Mouse (Mus musculus) thymus, postnatal 0 days (tissue): ENCODE data around the gene Vti1b. TPM values are rescaled to one million over a fixed set of nuclear protein-coding genes. Genes with fewer than 3 reads are reported as not detected.

Experiments used
- DNase-seq: peaks from one replicate; pipeline ENCODE4 v3.0.0-alpha.2; 2015; ENCODE audit warnings: low spot score
- polyA plus RNA-seq: library from polyadenylated mRNA; unstranded; fragments of >200 nt; fragmentation: Nextera tagmentation; extraction: Ambion mirVana; gene quantifications from 2 replicates; pipeline ENCODE4 v1.2.1, GENCODE M21; 2015

The Vti1b gene
- polyA plus RNA-seq, 1 experiment from 2014 or later: 90.8 TPM

GRCm38 (mm10) chr12:79138999-79139398 is 33.5 kb downstream of the Vti1b start:
- DNase-seq: no peak

DNA sequence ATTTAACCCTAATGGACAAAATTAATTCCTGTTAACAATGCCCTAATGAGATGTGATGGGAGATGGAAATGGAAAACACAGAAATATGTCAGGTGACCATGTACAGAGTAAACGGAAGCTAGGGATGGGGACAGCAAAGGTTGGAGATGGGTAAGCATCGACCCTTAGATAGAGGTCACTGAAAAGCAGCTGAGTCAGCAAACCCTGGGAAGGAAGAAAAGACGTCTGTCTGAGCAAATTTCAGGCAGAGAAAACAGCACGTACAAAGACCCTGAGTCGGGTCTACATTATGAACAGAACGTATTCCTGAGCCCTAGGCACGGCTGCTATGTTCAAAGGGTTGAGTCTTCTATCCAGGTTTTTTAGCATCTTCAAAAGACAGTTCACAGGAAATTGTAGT is 35.5 kb downstream of the Vti1b start:
- DNase-seq: no peak

GRCm38 (mm10) chr12:79135105-79135504 is 37.4 kb downstream of the Vti1b start:
- no peak for DNase-seq

GRCm38 (mm10) chr12:79134676-79135075 is 37.8 kb downstream of the Vti1b start:
- DNase-seq: no peak

- DNase-seq: no peak
These were observed 40.6 kb downstream of the Vti1b start for GRCm38 (mm10) chr12:79131706-79132460.

DNA sequence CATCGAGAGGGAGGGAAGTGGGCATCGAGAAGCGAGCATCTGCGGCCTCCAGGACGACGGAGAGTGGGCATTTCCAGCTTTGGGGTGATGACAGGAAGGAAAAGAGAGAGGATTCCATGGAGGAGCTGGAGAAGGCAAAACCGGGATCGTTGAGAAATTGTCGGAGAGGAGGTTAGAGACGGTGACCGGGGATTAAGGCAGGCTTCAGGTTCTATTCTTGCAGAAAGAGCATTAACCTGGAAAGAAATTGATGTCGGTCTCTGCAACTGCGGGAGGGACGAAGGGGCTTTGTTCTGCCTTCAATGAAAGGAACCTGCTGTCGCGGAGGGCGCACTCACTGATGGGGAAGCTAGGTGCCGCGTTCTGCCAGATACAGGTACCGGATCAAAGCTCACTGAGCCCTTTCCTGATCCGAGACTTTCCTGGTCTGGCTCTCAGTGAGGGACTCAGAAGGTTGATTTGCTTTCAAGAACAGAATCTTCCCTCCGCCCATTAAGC is 41.2 kb downstream of the Vti1b start:
- DNase-seq: peak; percentile 5

GRCm38 (mm10) chr12:79130299-79131177 is 41.9 kb downstream of the Vti1b start, which contains the start of gene Arg2:
Gene Arg2 (plus strand): TSS chr12:79130777.
- DNase-seq: peak; percentile 82

DNA sequence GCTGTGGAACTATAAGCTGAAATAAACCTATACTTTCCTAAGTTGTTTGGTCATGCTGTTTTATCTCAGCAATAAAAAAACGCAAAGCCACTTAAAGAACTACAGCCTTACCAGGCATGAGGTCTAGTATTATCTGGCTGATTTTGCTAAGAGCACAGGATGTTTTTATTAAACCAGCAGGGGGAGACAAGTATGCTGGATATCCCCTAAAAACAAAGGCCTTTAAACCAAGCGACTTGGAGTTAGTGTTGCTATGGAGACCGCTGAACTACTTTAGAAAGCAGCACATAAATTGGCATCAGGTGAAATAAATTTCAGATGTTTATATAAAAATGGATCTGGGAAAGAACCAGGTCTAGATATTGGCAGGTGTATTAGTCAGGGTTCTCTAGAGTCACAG is 49.6 kb downstream of the Vti1b start:
- peak; percentile 8 for DNase-seq

GRCm38 (mm10) chr12:79118991-79119390 is 53.5 kb downstream of the Vti1b start:
- no peak for DNase-seq

Other genes with a start within 250 kb of the Vti1b start
- gene Tmem229b, start 165.0 kb downstream of the Vti1b start, polyA plus RNA-seq: 27.5 and 27.7 TPM in 2 replicates
- 0.33 and 0.46 TPM in 2 replicates for gene Plekhh1, start 143.5 kb downstream of the Vti1b start, polyA plus RNA-seq
- gene Pigh, start 83.0 kb downstream of the Vti1b start, polyA plus RNA-seq: 18.0 and 19.5 TPM in 2 replicates
- 4.0 and 4.3 TPM in 2 replicates for gene Arg2, start 41.9 kb downstream of the Vti1b start, polyA plus RNA-seq
- gene Rdh11, start 19.6 kb upstream of the Vti1b start, polyA plus RNA-seq: 20.0 and 24.7 TPM in 2 replicates
- gene Rdh12, start 36.2 kb upstream of the Vti1b start, polyA plus RNA-seq: 4.3 and 4.8 TPM in 2 replicates
- gene Zfyve26, start 123.6 kb upstream of the Vti1b start, polyA plus RNA-seq: 8.1 and 11.9 TPM in 2 replicates
- 4.6 and 4.8 TPM in 2 replicates for gene Rad51b, start 124.6 kb upstream of the Vti1b start, polyA plus RNA-seq